Mouse (Mus musculus): Measurements from ENCODE around the gene Tulp4.

Gene Tulp4

DNA sequence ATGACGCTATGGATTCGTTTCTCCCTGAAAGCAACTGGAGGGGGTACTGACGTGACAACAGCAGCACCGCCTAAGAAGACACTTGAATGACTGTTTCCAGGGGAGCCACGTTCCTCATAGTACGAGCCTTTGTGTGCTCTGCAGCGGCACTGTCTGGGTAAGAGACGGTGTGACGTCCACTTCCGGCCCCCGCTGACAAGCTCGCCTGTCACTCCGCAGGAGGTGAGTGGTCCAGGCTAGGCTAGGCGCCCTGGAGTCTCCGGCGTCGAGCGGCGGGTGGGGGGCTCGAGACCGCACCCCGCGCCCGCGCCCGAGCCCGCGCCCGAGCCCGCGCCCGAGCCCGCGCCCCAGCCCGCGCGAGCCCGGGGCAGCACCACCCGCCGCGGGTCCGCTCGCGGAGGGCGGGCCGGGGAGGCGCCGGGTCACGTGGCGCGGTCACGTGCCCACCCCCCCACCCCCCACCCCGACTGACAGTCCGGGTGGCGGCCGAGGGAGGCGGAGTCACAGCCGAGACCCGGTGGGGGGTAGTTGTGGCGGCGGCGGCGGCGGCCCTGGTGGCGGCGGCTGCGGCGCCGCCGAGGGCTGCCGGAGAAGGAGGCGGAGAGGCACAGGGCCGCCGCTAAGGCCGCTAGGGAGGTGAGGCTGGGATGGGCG, at the start of gene Tulp4:
Gene Tulp4, plus strand, starts transcription at position 77 of the 654 bp plus-strand sequence.
- DNase-seq, result peak; percentile 96

- DNase-seq, result no peak
Observed at GRCm38 (mm10) chr17:6062793-6063192, 43.4 kb upstream of the Tulp4 start.

DNA sequence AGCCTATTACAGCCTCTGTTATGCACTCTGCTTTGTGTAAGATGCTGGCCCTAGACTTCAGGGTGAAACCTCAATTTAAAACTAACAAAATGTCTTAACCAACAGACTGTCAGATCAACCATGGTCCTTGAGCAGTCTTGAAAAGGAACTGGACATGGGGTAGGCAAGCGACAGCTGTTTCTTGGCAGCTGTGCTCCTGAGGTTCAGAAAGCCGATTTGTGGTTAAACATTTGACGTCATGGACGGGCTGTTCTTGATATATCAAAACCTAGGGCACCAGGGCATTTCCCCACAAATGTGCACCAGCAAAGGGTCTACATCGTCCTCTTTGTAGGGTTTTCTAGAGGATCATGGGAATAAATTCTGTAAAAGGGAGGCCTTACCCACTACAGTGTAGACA, 42.7 kb upstream of the Tulp4 start:
- no peak for DNase-seq

- DNase-seq, result no peak
Observed at GRCm38 (mm10) chr17:6066021-6066420, 40.2 kb upstream of the Tulp4 start.

- no peak for DNase-seq
Observed at GRCm38 (mm10) chr17:6067613-6068012, 38.6 kb upstream of the Tulp4 start.

GRCm38 (mm10) chr17:6069866-6070265, 36.4 kb upstream of the Tulp4 start:
- DNase-seq, result no peak

GRCm38 (mm10) chr17:6073405-6073804, 32.8 kb upstream of the Tulp4 start:
- no peak for DNase-seq

DNA sequence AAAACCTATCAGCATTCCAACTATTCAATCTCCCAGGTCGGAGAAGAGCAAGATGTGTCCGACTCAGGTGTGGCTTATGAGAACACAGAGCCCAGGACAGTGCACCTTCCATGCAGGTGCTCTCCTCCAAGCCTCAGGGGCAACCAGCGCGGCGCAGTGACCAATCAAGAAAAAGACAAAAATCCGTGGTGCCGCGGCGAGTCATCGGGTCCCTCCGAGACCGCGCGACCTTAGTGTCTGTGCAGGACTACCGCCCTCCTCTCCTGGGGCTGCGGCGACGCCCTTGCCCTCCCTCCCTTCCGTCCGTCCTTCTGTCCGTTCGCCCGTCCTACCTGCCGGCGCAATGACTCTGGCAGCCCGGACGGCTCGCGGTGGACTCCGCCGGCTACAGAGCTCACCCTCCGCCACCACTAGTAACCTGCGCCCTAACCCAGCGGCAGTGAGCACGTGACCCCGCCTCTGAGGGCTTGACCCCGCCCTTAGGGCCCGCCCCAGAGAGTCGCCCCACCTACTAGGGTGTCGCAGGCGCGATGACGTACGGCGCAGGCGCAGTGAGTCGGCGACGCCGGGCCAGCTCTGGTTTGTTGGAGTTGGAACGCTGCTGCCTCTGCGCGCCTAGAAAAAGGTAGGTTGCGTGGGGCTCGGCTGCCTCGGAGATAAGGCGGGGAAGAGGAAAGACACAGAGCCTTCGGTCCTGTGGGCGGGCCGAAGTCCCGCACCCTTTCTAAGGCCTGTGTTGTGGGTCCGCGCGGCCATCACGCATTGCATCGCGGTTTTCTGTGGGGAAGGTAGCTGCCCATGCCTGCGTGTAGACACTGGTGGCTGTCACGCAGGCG, 26.7 kb upstream of the Tulp4 start, which contains the start of the genes Serac1 and Gtf2h5:
Gene Serac1, minus strand, starts transcription at position 455 of the 836 bp plus-strand sequence.
Gene Gtf2h5, plus strand, starts transcription at position 500 of the 836 bp plus-strand sequence.
- peak; percentile 98 for DNase-seq

DNA sequence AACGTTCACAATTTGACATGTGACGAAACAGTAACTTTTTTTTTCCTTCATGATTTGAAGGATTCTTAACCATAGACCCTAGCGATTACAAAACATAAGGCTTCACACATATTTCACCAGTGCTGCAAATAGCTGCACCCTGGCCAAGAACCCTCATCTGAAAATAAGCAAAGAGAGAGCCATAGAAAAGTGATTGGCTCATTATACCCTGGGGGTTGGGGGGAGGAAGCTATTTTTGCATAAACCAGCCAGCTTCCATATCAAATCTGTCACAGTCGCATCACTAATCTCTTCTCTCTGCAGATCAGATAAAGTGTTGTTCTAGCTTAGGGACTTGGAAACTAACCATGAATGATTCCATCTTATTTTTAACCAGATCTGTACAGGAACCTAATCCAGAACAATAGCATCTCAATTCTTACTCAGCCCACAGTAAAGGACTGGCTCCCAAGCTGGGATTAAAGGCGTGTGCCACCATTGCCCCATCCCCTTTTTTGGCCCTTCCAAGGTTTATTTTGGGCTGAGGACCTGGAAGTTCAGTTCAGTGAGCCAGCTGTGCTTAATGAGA, 22.8 kb upstream of the Tulp4 start:
- no peak for DNase-seq

DNA sequence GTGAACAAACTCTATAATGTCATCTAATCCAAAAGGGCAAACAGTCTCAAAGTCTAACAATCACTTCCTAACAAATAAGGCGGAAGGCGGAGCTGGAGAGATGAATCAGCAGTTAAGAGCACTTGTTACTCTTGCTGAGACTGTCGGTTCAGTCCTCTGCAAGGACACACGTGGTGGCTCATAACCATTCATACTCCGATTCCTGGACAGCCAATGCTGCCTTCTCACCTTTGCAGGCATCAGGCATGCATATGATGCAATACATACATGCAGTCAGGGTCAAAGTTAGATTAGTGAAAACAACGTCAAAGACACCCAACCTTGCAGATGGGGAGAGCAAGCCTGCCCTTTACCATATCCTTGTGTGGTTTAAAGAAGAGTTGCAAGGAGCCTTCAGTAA, 14.6 kb upstream of the Tulp4 start:
- no peak for DNase-seq

GRCm38 (mm10) chr17:6095579-6095978, 10.7 kb upstream of the Tulp4 start:
- DNase-seq, result peak; percentile 16

GRCm38 (mm10) chr17:6097884-6098283, 8.4 kb upstream of the Tulp4 start:
- DNase-seq, result peak; percentile 66

GRCm38 (mm10) chr17:6102287-6102686, 4.0 kb upstream of the Tulp4 start:
- no peak for DNase-seq

DNA sequence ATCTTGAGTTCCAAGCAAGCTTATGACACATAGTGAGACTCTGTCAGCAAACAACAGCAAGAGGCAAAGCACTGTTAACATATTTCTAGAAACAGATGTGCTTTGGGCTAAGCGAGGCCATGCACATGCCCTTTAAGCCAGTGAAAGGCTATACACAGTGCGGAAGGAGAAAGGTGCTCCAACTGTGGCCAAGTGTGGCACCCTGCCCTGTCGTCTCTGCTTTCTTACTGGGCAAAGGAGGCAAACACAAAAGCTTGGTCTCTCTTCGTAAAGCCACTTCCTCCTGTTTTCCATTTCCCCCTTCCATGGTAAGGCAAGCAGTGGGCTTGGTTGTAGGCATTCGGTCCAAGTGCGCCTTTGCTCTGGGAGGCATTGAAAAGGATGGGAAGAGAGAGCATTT, 2.7 kb upstream of the Tulp4 start:
- DNase-seq, result no peak

- peak; percentile 65 for DNase-seq
Observed at GRCm38 (mm10) chr17:6107015-6107601, 871 bp downstream of the Tulp4 start.

DNA sequence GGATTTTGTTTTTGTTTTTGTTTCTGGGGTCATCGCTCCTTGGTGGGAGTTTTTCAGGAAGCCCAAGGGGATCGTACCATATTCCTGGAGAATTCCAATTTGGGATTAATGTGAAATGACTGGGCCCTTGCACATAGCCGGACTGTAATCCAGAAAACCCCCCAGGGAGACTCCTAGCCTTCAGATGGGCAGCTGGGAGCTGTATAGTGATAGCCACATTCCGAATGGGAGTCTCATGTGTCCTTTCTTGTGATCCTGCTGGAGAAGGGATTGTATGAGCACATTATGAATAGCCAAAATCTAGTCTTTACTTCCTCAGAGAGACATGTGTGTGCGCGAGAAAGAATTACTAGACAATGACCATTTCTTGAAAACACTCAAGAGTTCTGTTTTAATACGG, 1.9 kb downstream of the Tulp4 start:
- DNase-seq, result no peak

- peak; percentile 31 for DNase-seq
Observed at GRCm38 (mm10) chr17:6110956-6111355, 4.7 kb downstream of the Tulp4 start.

DNA sequence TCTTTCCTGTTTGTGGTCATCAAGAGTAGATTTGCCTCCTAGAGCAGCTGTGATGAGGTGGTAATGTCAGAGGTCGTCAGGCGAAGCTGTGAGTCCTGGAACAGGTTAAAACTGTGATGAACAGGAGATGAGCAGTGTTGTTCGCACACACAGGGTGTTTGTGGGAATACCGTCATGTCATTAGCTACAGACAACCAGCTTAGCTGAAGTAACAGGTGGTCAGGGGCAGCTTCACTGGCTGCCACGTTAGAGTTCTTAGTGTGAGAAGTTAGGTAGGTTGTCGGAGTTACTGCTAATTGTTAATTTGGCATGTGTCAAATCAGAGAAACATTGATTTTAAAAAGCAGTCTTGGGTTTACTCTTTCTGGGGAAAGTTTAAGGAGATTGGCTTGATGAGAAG, 7.4 kb downstream of the Tulp4 start:
- DNase-seq, result no peak

GRCm38 (mm10) chr17:6115085-6115484, 8.8 kb downstream of the Tulp4 start:
- DNase-seq, result no peak

DNA sequence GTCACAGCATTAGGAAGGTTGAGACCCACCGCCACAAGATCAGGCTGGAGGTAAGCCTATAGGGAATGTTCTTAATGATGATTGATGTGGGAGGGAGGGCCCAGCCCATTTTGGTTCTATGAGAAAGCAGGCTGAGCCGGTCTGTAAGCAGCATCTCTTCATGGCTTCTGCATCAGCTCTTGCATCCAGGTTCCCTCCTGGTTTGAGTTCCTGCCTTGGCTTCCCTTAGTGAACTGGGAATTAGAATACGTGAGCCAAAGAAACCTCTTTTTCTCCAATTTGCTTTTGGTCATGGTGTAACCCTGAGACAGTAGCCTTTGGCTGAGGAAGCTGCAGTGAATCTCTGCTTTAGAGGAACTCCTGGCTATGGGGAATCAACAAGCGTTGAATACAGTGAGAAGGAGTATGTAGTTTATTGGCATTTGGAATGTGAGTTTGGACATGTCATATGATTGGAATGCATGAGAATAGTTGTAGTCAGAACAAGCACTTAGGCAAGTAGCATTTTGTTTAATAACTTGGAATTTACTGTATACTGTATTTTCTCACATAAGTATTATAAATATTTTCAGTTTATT, 11.0 kb downstream of the Tulp4 start:
- no peak for DNase-seq

DNA sequence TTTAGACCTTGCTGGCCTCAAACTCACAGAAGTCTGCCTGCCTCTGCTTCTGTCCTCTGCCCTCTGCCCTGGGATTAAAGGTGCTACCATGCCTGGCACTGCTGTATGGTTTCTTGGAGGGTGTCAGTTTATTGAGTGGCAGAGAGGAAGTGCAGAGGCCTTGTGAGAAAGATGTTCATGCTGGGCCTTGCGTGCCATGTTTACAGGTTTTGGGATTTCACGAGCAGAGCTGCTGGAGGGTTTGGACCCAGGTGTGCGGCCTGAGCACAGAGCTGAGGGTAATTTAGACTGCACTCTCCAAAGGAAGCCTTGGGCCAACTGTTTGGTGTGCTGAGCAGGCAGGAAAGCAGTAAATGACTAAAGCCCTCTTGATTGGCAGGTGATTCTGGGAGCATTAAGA, 11.7 kb downstream of the Tulp4 start:
- no peak for DNase-seq

DNA sequence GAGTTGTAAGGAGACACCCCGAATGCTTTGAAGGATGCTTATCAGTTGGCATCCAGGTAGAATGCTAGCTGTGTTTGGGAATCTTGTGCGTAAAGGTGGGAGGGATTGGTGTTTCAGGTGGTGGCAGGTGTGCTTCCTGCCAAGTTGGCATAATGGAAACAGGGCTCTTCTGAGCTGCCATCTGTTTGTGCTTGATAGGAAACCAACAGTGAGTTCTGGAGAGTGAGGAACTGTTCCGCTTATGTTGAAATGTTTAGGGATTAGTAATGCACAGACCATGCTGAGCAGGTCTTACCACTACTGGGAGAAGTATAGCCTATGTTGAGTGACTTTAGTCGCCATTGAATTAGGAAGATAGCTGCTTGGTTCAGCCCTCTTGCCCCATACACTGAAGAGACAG, 12.6 kb downstream of the Tulp4 start:
- no peak for DNase-seq

DNA sequence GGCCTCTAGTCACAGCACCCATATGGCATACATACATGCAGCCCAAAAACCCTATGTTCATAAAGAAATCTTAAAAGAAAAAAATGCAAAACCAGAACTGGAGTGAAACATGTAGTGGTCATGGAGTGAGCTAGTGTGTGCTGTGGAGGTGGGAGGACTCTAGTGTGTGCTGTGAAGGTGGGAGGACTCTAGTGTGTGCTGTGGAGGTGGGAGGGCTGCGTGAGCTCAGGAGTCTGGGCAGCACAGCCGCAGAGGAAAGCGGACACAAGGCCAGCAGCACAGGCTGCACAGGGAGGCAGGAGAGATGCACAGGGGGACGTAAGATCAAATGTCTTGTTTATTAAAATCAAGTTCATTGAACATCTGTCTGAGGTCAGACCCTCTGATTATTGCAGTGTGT, 17.5 kb downstream of the Tulp4 start:
- no peak for DNase-seq
